Mouse (Mus musculus): ENCODE results near the gene Tsc2.

The Tsc2 gene

DNA sequence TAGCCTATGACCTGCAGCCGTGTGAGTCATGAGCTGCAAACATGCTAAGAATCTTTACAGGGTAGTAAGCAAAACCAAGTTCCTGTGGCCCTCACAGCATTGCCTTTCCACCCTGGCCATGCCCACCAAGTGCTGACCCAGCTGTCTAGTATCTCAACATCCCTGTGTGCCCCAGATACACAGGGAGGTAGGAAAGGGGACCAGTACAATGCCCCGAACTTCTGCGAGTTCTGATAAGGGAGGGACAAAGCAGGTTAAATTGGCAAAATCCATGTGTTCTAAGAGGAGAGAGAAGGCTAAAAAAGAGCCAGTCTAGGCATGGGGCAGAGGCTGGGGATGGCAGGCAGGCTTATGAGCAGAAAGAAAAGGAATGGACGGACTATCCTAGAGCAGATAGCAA is 24.1 kb downstream of the Tsc2 start:
- Histone ChIP-seq H3K27me3 (ENCODE audit: control insufficient read depth, insufficient read depth, low read length, poor library complexity, severe bottlenecking) (no peaks in the 10 kb centered on the region), H3K36me3 (ENCODE audit: control insufficient read depth, insufficient read depth, low read length, poor library complexity, severe bottlenecking) (no peaks in the 10 kb centered on the region; the same call in 1 of the 2 replicates)
- DNase-seq (ENCODE audit: low read depth, low spot score): no peak

DNA sequence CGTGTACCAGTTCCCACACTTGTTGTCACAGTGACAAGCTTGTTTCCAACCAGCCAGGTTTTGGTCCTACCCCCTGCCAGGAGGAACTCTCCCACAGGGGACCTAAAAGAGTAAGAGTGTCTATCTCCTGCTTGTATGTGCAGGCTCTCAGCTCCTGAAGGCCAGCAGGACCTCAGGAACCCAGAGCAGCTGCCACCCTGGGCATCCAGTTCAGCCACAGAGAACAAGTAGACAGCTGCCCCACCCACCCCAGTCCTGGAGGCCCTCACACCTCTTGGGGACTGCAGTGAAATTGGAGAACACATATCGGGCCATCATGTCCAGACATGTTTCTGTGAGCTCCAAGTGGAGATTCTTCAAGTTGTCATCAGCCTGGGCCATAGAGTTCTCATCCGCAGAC is 27.9 kb downstream of the Tsc2 start:
- no peak for DNase-seq (ENCODE audit: low read depth, low spot score)
- no peaks in the 10 kb centered on the region for H3K27me3 ChIP-seq (ENCODE audit: control insufficient read depth, insufficient read depth, low read length, poor library complexity, severe bottlenecking)

DNA sequence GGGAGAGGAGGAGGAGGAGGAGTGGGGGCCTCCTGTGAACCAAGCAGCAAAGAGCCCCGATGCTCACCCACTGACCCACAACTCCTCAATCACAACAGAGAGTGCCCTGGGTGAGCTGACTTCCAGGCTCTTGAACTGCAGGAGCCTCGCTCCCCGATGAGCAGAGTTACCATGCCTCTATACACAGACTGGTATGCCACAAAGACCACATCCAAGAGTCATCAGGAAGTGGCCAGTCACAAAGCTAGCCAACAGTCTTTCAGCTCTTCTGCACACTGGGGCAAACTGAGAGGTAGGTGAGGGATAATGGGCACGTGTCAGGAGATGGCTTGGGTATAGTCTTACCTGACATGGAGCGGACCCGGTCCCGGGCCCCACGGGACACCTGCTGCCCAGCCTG is 28.5 kb downstream of the Tsc2 start:
- no peak for DNase-seq (ENCODE audit: low read depth, low spot score)
- H3K36me3 ChIP-seq (ENCODE audit: control insufficient read depth, insufficient read depth, low read length, poor library complexity, severe bottlenecking): peaks cover 1% of the 10 kb centered on the region
- no peaks in the 10 kb centered on the region for H3K27me3 ChIP-seq (ENCODE audit: control insufficient read depth, insufficient read depth, low read length, poor library complexity, severe bottlenecking)

More for the DNA sequence above, 27.9 kb downstream of the Tsc2 start:
- peaks cover 1% of the 10 kb centered on the region for H3K36me3 ChIP-seq (ENCODE audit: control insufficient read depth, insufficient read depth, low read length, poor library complexity, severe bottlenecking)

- no peaks in the 10 kb centered on the region for H3K27me3 ChIP-seq (ENCODE audit: control insufficient read depth, insufficient read depth, low read length, poor library complexity, severe bottlenecking)
- no peak for DNase-seq (ENCODE audit: low read depth, low spot score)
- H3K36me3 ChIP-seq (ENCODE audit: control insufficient read depth, insufficient read depth, low read length, poor library complexity, severe bottlenecking): peaks cover 5% of the 10 kb centered on the region
Observed at GRCm38 (mm10) chr17:24600502-24600901, 31.9 kb downstream of the Tsc2 start.

DNA sequence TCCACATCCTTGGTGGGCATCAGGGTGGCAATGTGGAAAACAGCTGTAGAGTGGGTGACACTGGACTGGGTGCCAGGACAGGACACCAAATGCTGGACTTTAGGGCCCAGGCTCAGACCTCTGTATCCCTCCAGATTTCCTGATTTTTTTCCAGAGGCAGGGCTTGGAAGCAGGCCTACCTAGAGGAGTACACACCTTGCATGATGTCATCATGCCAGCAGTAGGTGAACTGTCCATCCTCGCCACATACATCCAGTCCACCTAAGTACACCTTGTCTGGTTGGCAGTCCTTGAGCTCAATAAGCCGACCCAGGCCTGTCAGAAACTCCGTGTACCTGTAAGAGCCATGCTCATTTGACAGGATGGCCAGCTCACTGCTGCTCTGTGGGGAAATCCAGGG is 34.4 kb downstream of the Tsc2 start:
- H3K36me3 ChIP-seq (ENCODE audit: control insufficient read depth, insufficient read depth, low read length, poor library complexity, severe bottlenecking): peaks cover 5% of the 10 kb centered on the region
- no peak for DNase-seq (ENCODE audit: low read depth, low spot score)
- H3K27me3 ChIP-seq (ENCODE audit: control insufficient read depth, insufficient read depth, low read length, poor library complexity, severe bottlenecking): no peaks in the 10 kb centered on the region

GRCm38 (mm10) chr17:24596471-24597183 is 35.8 kb downstream of the Tsc2 start:
- no peak for DNase-seq (ENCODE audit: low read depth, low spot score)
- H3K36me3 ChIP-seq (ENCODE audit: control insufficient read depth, insufficient read depth, low read length, poor library complexity, severe bottlenecking): peaks cover 4% of the 10 kb centered on the region; the same call in 1 of the 2 replicates
- no peaks in the 10 kb centered on the region for H3K27me3 ChIP-seq (ENCODE audit: control insufficient read depth, insufficient read depth, low read length, poor library complexity, severe bottlenecking)

DNA sequence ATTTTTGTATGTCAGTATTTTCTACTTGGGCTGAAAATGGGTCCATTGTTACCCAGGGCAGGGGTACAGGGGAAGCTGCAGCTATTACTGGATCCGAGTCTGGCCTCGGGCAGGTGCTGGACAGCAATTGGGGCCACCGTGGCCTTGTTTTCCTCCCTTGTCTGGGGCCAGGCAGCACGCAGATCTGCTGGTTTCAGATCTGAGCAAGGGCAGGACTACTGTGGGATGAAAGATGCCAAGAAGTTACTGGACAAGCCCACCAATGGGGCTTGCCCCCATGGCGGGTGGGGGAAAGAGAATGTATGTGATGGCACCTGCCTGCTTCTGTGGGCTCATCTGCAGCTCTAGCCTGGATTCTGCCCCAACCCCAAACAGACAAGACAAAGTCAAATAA is 36.4 kb downstream of the Tsc2 start:
- Histone ChIP-seq H3K27me3 (ENCODE audit: control insufficient read depth, insufficient read depth, low read length, poor library complexity, severe bottlenecking) (no peaks in the 10 kb centered on the region), H3K36me3 (ENCODE audit: control insufficient read depth, insufficient read depth, low read length, poor library complexity, severe bottlenecking) (peaks cover 4% of the 10 kb centered on the region; the same call in 1 of the 2 replicates)
- no peak for DNase-seq (ENCODE audit: low read depth, low spot score)

DNA sequence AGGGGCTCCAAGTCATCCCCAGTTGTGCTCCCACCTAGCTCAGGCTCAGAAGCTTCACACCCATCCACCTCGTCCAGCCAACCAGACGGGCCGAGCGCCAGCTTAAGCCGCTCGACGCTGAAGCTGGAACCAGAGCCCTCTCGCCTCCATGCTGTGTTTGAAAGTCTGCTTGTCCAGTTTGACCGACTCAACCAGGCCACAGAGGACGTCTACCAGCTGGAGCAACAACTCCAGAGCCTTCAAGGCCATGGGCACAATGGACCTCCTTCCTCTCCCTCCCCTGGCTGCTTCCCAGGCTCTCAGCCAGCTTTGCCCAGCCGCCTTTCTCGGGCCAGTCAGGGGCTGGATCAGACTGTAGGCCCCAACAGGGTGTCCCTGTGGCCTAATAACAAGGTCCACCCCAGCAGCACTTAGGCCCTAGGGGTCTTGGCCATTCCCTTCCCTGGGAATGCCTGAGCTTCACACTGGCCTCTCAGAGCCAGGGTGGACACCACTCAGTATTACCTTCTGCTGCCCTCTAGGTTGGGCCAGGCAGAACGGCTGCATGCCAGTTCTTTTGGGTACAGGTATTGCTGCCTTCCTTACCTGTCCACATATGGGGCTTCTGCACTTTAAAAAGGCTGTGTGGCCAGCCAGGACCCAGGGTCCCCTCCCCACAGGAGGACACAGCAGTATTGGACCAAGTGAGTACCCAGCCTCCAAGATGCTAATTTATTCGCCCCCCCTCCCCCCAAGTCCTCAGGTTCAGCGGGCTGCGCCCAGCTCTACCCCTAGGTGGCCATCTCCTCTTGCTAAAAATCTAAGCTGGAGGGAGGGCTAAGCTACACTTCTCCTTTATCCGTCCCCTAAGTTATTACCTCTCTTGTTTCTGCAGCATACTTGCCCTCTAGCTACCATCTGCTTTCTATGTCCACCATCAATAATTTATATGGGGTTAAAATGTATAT is 37.0 kb downstream of the Tsc2 start:
- Histone ChIP-seq H3K27me3 (ENCODE audit: control insufficient read depth, insufficient read depth, low read length, poor library complexity, severe bottlenecking) (no peaks in the 10 kb centered on the region), H3K36me3 (ENCODE audit: control insufficient read depth, insufficient read depth, low read length, poor library complexity, severe bottlenecking) (peaks cover 4% of the 10 kb centered on the region; the same call in 1 of the 2 replicates)
- DNase-seq (ENCODE audit: low read depth, low spot score): peak; percentile 19

GRCm38 (mm10) chr17:24593992-24594890 is 38.2 kb downstream of the Tsc2 start:
- DNase-seq (ENCODE audit: low read depth, low spot score): no peak
- Histone ChIP-seq H3K36me3 (ENCODE audit: control insufficient read depth, insufficient read depth, low read length, poor library complexity, severe bottlenecking) (peaks cover 4% of the 10 kb centered on the region; the same call in 1 of the 2 replicates), H3K27me3 (ENCODE audit: control insufficient read depth, insufficient read depth, low read length, poor library complexity, severe bottlenecking) (no peaks in the 10 kb centered on the region)

- DNase-seq (ENCODE audit: low read depth, low spot score): no peak
- H3K27me3 ChIP-seq (ENCODE audit: control insufficient read depth, insufficient read depth, low read length, poor library complexity, severe bottlenecking): no peaks in the 10 kb centered on the region
- H3K36me3 ChIP-seq (ENCODE audit: control insufficient read depth, insufficient read depth, low read length, poor library complexity, severe bottlenecking): peaks cover 4% of the 10 kb centered on the region; the same call in 1 of the 2 replicates
Observed at GRCm38 (mm10) chr17:24593248-24593647, 39.2 kb downstream of the Tsc2 start.

DNA sequence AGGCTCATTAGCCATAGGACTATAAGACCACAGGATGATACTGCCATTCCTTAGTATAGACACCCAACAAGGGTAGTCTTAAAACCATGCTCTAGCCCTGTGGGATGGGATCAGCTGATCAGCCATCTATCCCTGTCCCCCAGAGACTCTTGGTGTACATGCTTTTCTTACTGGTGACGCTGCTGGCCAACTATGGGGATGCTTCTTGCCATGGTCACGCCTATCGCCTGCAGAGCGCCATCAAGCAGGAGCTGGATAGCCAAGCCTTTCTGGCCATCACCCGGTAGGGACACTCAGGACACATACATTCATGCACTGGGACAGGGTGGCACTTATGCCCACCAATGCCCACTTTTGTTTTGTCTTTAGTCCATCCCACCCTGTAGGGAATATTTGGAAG is 40.7 kb downstream of the Tsc2 start:
- Histone ChIP-seq H3K36me3 (ENCODE audit: control insufficient read depth, insufficient read depth, low read length, poor library complexity, severe bottlenecking) (peaks cover 4% of the 10 kb centered on the region; the same call in 1 of the 2 replicates), H3K27me3 (ENCODE audit: control insufficient read depth, insufficient read depth, low read length, poor library complexity, severe bottlenecking) (no peaks in the 10 kb centered on the region)
- DNase-seq (ENCODE audit: low read depth, low spot score): no peak

- H3K36me3 ChIP-seq (ENCODE audit: control insufficient read depth, insufficient read depth, low read length, poor library complexity, severe bottlenecking): peaks cover 2% of the 10 kb centered on the region; the same call in 1 of the 2 replicates
- DNase-seq (ENCODE audit: low read depth, low spot score): no peak
- H3K27me3 ChIP-seq (ENCODE audit: control insufficient read depth, insufficient read depth, low read length, poor library complexity, severe bottlenecking): no peaks in the 10 kb centered on the region
Observed at GRCm38 (mm10) chr17:24590943-24591342, 41.5 kb downstream of the Tsc2 start.

- H3K27me3 ChIP-seq (ENCODE audit: control insufficient read depth, insufficient read depth, low read length, poor library complexity, severe bottlenecking): no peaks in the 10 kb centered on the region
- DNase-seq (ENCODE audit: low read depth, low spot score): no peak
Observed at GRCm38 (mm10) chr17:24586532-24586931, 45.9 kb downstream of the Tsc2 start.

DNA sequence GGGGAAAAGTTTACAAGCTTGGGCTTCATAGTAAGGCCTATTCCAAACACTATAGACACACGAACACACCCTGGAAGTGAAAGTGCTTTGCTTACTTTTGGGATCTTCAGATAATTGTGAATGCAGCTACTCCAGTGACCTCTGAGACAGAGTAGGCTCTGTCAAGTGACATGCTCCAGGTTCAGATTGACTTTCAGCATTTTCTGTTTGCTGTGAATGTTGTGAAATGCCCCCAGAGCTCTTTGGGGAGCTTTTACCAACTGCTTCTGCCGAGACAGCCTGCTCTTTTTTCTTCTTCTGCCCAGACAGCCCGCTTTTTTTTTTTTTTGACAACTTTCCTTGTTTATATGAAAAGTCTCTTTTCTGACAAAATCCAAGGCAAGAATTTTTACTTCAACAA is 47.9 kb downstream of the Tsc2 start:
- no peak for DNase-seq (ENCODE audit: low read depth, low spot score)
- H3K36me3 ChIP-seq (ENCODE audit: control insufficient read depth, insufficient read depth, low read length, poor library complexity, severe bottlenecking): peaks cover 8% of the 10 kb centered on the region
- H3K27me3 ChIP-seq (ENCODE audit: control insufficient read depth, insufficient read depth, low read length, poor library complexity, severe bottlenecking): no peaks in the 10 kb centered on the region

More at GRCm38 (mm10) chr17:24586532-24586931, 45.9 kb downstream of the Tsc2 start:
- H3K36me3 ChIP-seq (ENCODE audit: control insufficient read depth, insufficient read depth, low read length, poor library complexity, severe bottlenecking): peaks cover 3% of the 10 kb centered on the region

Data from splenic B cell, adult 2 months (primary cell).